Mouse (Mus musculus): ENCODE results near the gene Atl3. TPM values are rescaled to one million over a fixed set of nuclear protein-coding genes. Genes with fewer than 3 reads are reported as not detected.

The Atl3 gene
- polyA plus RNA-seq (2014; fragmentation: Illumina TruSeq; extraction: RNeasy Lipid Tissue Mini Kit (QIAGEN cat#74804); ENCODE audit: low read depth, low replicate concordance): 83.7 TPM

DNA sequence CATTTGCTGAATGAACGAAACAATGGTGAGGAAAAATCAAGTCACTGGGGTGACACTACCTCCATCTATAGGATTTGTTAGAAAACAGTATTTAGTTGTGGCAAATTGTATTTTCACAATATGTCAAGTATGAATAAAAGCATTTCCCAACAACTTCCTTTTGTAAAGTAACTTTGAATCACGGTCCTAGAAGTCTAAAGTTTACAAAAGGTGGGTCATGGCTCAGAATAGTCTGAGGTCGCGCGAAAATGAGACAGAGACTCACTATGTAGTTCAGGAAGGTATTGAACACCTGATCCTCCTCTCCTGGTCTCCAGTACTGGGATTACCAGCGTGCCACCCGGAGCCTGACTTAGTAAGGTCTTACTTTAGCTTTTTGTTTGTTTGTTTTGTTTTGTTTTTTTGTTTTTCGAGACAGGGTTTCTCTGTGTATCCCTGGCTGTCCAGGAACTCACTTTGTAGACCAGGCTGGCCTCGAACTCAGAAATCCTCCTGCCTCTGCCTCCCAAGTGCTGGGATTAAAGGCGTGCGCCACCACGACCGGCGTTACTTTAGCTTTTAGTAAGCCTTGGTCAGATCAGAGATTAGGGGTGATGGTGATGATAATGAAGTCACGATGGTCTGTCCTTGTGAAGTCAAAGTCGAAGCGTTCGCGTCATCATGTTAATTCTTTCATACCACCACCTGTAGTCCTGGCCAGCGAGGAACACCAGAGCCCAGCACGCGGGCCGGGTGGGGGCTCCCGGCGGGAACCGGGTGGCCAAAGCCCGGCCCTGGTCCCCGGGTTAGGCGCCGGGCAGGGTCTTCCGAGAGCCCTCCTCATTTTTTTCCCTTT lies at the start of gene Atl3:
TSS of gene Atl3 (plus strand) at position 689 of the 835 bp plus-strand sequence.

GRCm38 (mm10) chr19:7482599-7483511 lies 11.0 kb upstream of the Atl3 start, which contains the start of gene Rtn3:
Gene Rtn3, minus strand, starts transcription at chr19:7483281.

GRCm38 (mm10) chr19:7557328-7557822 lies 63.5 kb downstream of the Atl3 start, which contains the start of gene Pla2g16:
Gene Pla2g16, plus strand, starts transcription at chr19:7557459.

Other genes starting within 250 kb of the Atl3 start
- gene Rcor2, start 226.7 kb upstream of the Atl3 start, polyA plus RNA-seq (2014; fragmentation: Illumina TruSeq; extraction: RNeasy Lipid Tissue Mini Kit (QIAGEN cat#74804); ENCODE audit: low read depth, low replicate concordance): not detected
- 43.6 TPM for gene Mark2, start 152.2 kb upstream of the Atl3 start, polyA plus RNA-seq (2014; fragmentation: Illumina TruSeq; extraction: RNeasy Lipid Tissue Mini Kit (QIAGEN cat#74804); ENCODE audit: low read depth, low replicate concordance)
- gene Spindoc, start 111.0 kb upstream of the Atl3 start, polyA plus RNA-seq (2014; fragmentation: Illumina TruSeq; extraction: RNeasy Lipid Tissue Mini Kit (QIAGEN cat#74804); ENCODE audit: low read depth, low replicate concordance): 0.85 TPM
- gene 2700081O15Rik, start 76.4 kb upstream of the Atl3 start, polyA plus RNA-seq (2014; fragmentation: Illumina TruSeq; extraction: RNeasy Lipid Tissue Mini Kit (QIAGEN cat#74804); ENCODE audit: low read depth, low replicate concordance): 3.9 TPM
- gene Rtn3, start 10.8 kb upstream of the Atl3 start, polyA plus RNA-seq (2014; fragmentation: Illumina TruSeq; extraction: RNeasy Lipid Tissue Mini Kit (QIAGEN cat#74804); ENCODE audit: low read depth, low replicate concordance): 696 TPM
- 7.6 TPM for gene Pla2g16, start 63.4 kb downstream of the Atl3 start, polyA plus RNA-seq (2014; fragmentation: Illumina TruSeq; extraction: RNeasy Lipid Tissue Mini Kit (QIAGEN cat#74804); ENCODE audit: low read depth, low replicate concordance)
- gene Lgals12, start 113.2 kb downstream of the Atl3 start, polyA plus RNA-seq (2014; fragmentation: Illumina TruSeq; extraction: RNeasy Lipid Tissue Mini Kit (QIAGEN cat#74804); ENCODE audit: low read depth, low replicate concordance): 3.9 TPM
- not detected for gene Hrasls5, start 118.5 kb downstream of the Atl3 start, polyA plus RNA-seq (2014; fragmentation: Illumina TruSeq; extraction: RNeasy Lipid Tissue Mini Kit (QIAGEN cat#74804); ENCODE audit: low read depth, low replicate concordance)
- 407 TPM for gene Slc22a19, start 217.3 kb downstream of the Atl3 start, polyA plus RNA-seq (2014; fragmentation: Illumina TruSeq; extraction: RNeasy Lipid Tissue Mini Kit (QIAGEN cat#74804); ENCODE audit: low read depth, low replicate concordance)

All from kidney, adult 10 weeks (tissue).